Mouse (Mus musculus) hindbrain, embryonic 13.5 days (tissue): ENCODE data around the gene Zkscan5. TPM values are rescaled to one million over a fixed set of nuclear protein-coding genes. Genes with fewer than 3 reads are reported as not detected.
A peak's percentile ranks its signal among the peaks of the same experiment; 100 is the strongest.
"Not testable (repeated sequence)": the region's sequence is repeated elsewhere in the genome, so short reads cannot be mapped to it uniquely, and the experiment has no call there.

Experiments
- ATAC-seq: fragments of 200-750 bp; cut with Nextera tagmentation; 2 replicates; pipeline ENCODE4 v1.8.0; 2017; ENCODE audit warnings: moderate TSS enrichment; ENCODE audit not compliant: low FRiP score
- H3K27ac ChIP-seq: fragments of 300-500 bp; sonication (generic); 2 replicates; pipeline ENCODE4 v1.5.1; 2015; ENCODE audit warnings: inconsistent platforms, mild to moderate bottlenecking, moderate library complexity
- H3K27me3 ChIP-seq: fragments of 300-500 bp; sonication (generic); 2 replicates; pipeline ENCODE4 v1.6.1; 2015; ENCODE audit warnings: mild to moderate bottlenecking, inconsistent platforms
- H3K36me3 ChIP-seq: fragments of 300-500 bp; sonication (generic); 2 replicates; pipeline ENCODE4 v1.6.1; 2015; ENCODE audit warnings: mild to moderate bottlenecking, inconsistent platforms
- H3K4me1 ChIP-seq: fragments of 300-500 bp; sonication (generic); replicated peaks from 2 replicates; pipeline ENCODE4 v1.6.1; 2015; ENCODE audit warnings: inconsistent platforms
- H3K4me2 ChIP-seq: fragments of 300-500 bp; sonication (generic); 2 replicates; pipeline ENCODE4 v1.6.1; 2015; ENCODE audit warnings: inconsistent platforms, mild to moderate bottlenecking, moderate library complexity
- H3K4me3 ChIP-seq: fragments of 300-500 bp; sonication (generic); 2 replicates; pipeline ENCODE4 v1.5.1; 2015; ENCODE audit warnings: mild to moderate bottlenecking, inconsistent platforms
- H3K9ac ChIP-seq: fragments of 300-500 bp; sonication (generic); 2 replicates; pipeline ENCODE4 v1.6.1; 2015; ENCODE audit warnings: mild to moderate bottlenecking, inconsistent platforms
- H3K9me3 ChIP-seq: fragments of 300-500 bp; sonication (generic); 2 replicates; pipeline ENCODE4 v1.6.1; 2016; ENCODE audit warnings: inconsistent platforms
- WGBS: fragments of 180-500 bp; shearing (Covaris S2); methylation state at CpG from one replicate; pipeline ENCODE4 v1.1.7; 2015; 5-methylcytosine and 5-hydroxymethylcytosine counted together
- polyA plus RNA-seq: library from polyadenylated mRNA; unstranded; fragments of >200 nt; fragmentation: Nextera tagmentation; extraction: Ambion mirVana; gene quantifications from 2 replicates; pipeline ENCODE4 v1.2.1, GENCODE M21; 2015

The Zkscan5 gene
- polyA plus RNA-seq, 1 experiment from 2014 or later, result 14.8 TPM

- H3K9me3 ChIP-seq, result no peaks in the 10 kb centered on the region
- H3K36me3 ChIP-seq, result peaks cover 46% of the 10 kb centered on the region
- no peaks in the 10 kb centered on the region for H3K27me3 ChIP-seq
- peak within 1 kb of the TSS; percentile 87 for H3K4me2 ChIP-seq
- H3K4me3 ChIP-seq, result peak within 1 kb of the TSS; percentile 90
- H3K4me1 ChIP-seq, result peaks cover 23% of the 10 kb centered on the region
- peak within 1 kb of the TSS; percentile 90 for H3K27ac ChIP-seq
- ATAC-seq, result no peak
- 88% methylated on average over 2 of the region's 2 CpGs for WGBS
- peak within 1 kb of the TSS; percentile 96 for H3K9ac ChIP-seq
Observed at GRCm38 (mm10) chr5:145191962-145192361, 12.4 kb upstream of the Zkscan5 start, which contains the start of gene Atp5j2. TSS of gene Atp5j2 (minus strand) at chr5:145192062.

- peak overlapping the region; percentile 100 for H3K4me2 ChIP-seq
- H3K9me3 ChIP-seq, result no peaks in the 10 kb centered on the region
- H3K9ac ChIP-seq, result no peak overlapping the region
- H3K27ac ChIP-seq, result no peak overlapping the region
- peak overlapping the region; percentile 82 for H3K4me3 ChIP-seq
- H3K4me1 ChIP-seq, result peaks cover 24% of the 10 kb centered on the region
- peaks cover 32% of the 10 kb centered on the region for H3K36me3 ChIP-seq
- H3K27me3 ChIP-seq, result no peaks in the 10 kb centered on the region
- 79% methylated on average over 7 of the region's 7 CpGs for WGBS
- no peak for ATAC-seq
Observed at GRCm38 (mm10) chr5:145200387-145200786, 4.0 kb upstream of the Zkscan5 start.

GRCm38 (mm10) chr5:145201321-145201991, 2.9 kb upstream of the Zkscan5 start, which contains the start of gene Zkscan14:
TSS of gene Zkscan14 (minus strand) at chr5:145201868.
- Histone ChIP-seq H3K9me3 (no peaks in the 10 kb centered on the region), H3K27ac (peak within 1 kb of the TSS; percentile 75), H3K4me1 (peaks cover 32% of the 10 kb centered on the region), H3K36me3 (peaks cover 22% of the 10 kb centered on the region), H3K9ac (peak within 1 kb of the TSS; percentile 92), H3K27me3 (no peaks in the 10 kb centered on the region), H3K4me2 (peak within 1 kb of the TSS; percentile 100), H3K4me3 (peak within 1 kb of the TSS; percentile 82)
- WGBS, result 2% methylated on average over 37 of the region's 37 CpGs
- ATAC-seq, result peak; percentile 4; the same call in 1 of the 2 replicates

- no peak for ATAC-seq
- 58% methylated on average over 3 of the region's 3 CpGs for WGBS
Observed at GRCm38 (mm10) chr5:145202446-145202845, 1.9 kb upstream of the Zkscan5 start.

GRCm38 (mm10) chr5:145205041-145205440, 679 bp downstream of the Zkscan5 start:
- peaks cover 30% of the 10 kb centered on the region for H3K4me1 ChIP-seq
- no peaks in the 10 kb centered on the region for H3K27me3 ChIP-seq
- peak overlapping the region; percentile 57 for H3K4me3 ChIP-seq
- peaks cover 20% of the 10 kb centered on the region for H3K36me3 ChIP-seq
- peak overlapping the region; percentile 55 for H3K9ac ChIP-seq
- WGBS, result 22% methylated on average over 9 of the region's 9 CpGs
- H3K9me3 ChIP-seq, result no peaks in the 10 kb centered on the region
- peak overlapping the region; percentile 57 for H3K4me2 ChIP-seq
- no peak overlapping the region for H3K27ac ChIP-seq
- ATAC-seq, result no peak

More at GRCm38 (mm10) chr5:145202446-145202845, 1.9 kb upstream of the Zkscan5 start:
- Histone ChIP-seq H3K27ac (no peak overlapping the region), H3K4me1 (peaks cover 36% of the 10 kb centered on the region), H3K4me3 (no peak overlapping the region), H3K36me3 (peaks cover 22% of the 10 kb centered on the region), H3K27me3 (no peaks in the 10 kb centered on the region), H3K4me2 (no peak overlapping the region), H3K9me3 (no peaks in the 10 kb centered on the region), H3K9ac (no peak overlapping the region)

GRCm38 (mm10) chr5:145207385-145207784, 3.0 kb downstream of the Zkscan5 start:
- peaks cover 17% of the 10 kb centered on the region for H3K4me1 ChIP-seq
- no peak overlapping the region for H3K4me3 ChIP-seq
- WGBS, result 97% methylated on average over 6 of the region's 6 CpGs
- peaks cover 38% of the 10 kb centered on the region for H3K36me3 ChIP-seq
- no peak for ATAC-seq
- H3K4me2 ChIP-seq, result no peak overlapping the region
- H3K27me3 ChIP-seq, result no peaks in the 10 kb centered on the region
- H3K27ac ChIP-seq, result no peak overlapping the region
- no peak overlapping the region for H3K9ac ChIP-seq
- H3K9me3 ChIP-seq, result no peaks in the 10 kb centered on the region

- Histone ChIP-seq H3K9ac (no peak overlapping the region), H3K4me2 (no peak overlapping the region), H3K4me3 (no peak overlapping the region), H3K9me3 (no peaks in the 10 kb centered on the region), H3K27ac (no peak overlapping the region), H3K36me3 (peaks cover 44% of the 10 kb centered on the region), H3K4me1 (peaks cover 17% of the 10 kb centered on the region), H3K27me3 (no peaks in the 10 kb centered on the region)
- no peak for ATAC-seq
- 87% methylated on average over 6 of the region's 6 CpGs for WGBS
Observed at GRCm38 (mm10) chr5:145207954-145208353, 3.6 kb downstream of the Zkscan5 start.

GRCm38 (mm10) chr5:145208391-145208790, 4.0 kb downstream of the Zkscan5 start:
- Histone ChIP-seq H3K36me3 (peaks cover 47% of the 10 kb centered on the region), H3K4me1 (peaks cover 17% of the 10 kb centered on the region)
- not testable (repeated sequence) for H3K9ac ChIP-seq, H3K9me3 ChIP-seq, H3K27me3 ChIP-seq, H3K4me3 ChIP-seq, ATAC-seq, H3K27ac ChIP-seq, H3K4me2 ChIP-seq
- 48% methylated on average over 11 of the region's 11 CpGs for WGBS

GRCm38 (mm10) chr5:145211340-145211739, 7.0 kb downstream of the Zkscan5 start:
- Histone ChIP-seq H3K4me3 (no peak overlapping the region), H3K9ac (no peak overlapping the region), H3K4me2 (no peak overlapping the region), H3K36me3 (peaks cover 67% of the 10 kb centered on the region), H3K27me3 (no peaks in the 10 kb centered on the region), H3K27ac (no peak overlapping the region), H3K9me3 (no peaks in the 10 kb centered on the region), H3K4me1 (0 out of 2 replicates have a peak, but pooled peaks cover 4% of the 10 kb centered on the region)
- 97% methylated on average over 4 of the region's 4 CpGs for WGBS
- ATAC-seq, result no peak

GRCm38 (mm10) chr5:145212216-145212615, 7.9 kb downstream of the Zkscan5 start:
- H3K4me3 ChIP-seq, result no peak overlapping the region
- H3K9me3 ChIP-seq, result no peaks in the 10 kb centered on the region
- H3K36me3 ChIP-seq, result peaks cover 63% of the 10 kb centered on the region
- no peaks in the 10 kb centered on the region for H3K4me1 ChIP-seq
- ATAC-seq, result no peak
- no peak overlapping the region for H3K27ac ChIP-seq
- no peaks in the 10 kb centered on the region for H3K27me3 ChIP-seq
- 92% methylated on average over 4 of the region's 4 CpGs for whole genome bisulfite sequencing
- H3K4me2 ChIP-seq, result no peak overlapping the region
- H3K9ac ChIP-seq, result no peak overlapping the region

- H3K36me3 ChIP-seq, result peaks cover 62% of the 10 kb centered on the region
- no peaks in the 10 kb centered on the region for H3K4me1 ChIP-seq
- 97% methylated on average over 3 of the region's 3 CpGs for WGBS
- no peaks in the 10 kb centered on the region for H3K9me3 ChIP-seq
- H3K9ac ChIP-seq, result no peak overlapping the region
- no peak for ATAC-seq
- H3K27ac ChIP-seq, result no peak overlapping the region
- no peaks in the 10 kb centered on the region for H3K27me3 ChIP-seq
- no peak overlapping the region for H3K4me3 ChIP-seq
- H3K4me2 ChIP-seq, result no peak overlapping the region
Observed at GRCm38 (mm10) chr5:145213505-145213904, 9.1 kb downstream of the Zkscan5 start.

- no peak overlapping the region for H3K4me2 ChIP-seq
- H3K36me3 ChIP-seq, result peaks cover 68% of the 10 kb centered on the region
- no peak overlapping the region for H3K4me3 ChIP-seq
- H3K4me1 ChIP-seq, result no peaks in the 10 kb centered on the region
- no peaks in the 10 kb centered on the region for H3K9me3 ChIP-seq
- H3K27ac ChIP-seq, result no peak overlapping the region
- ATAC-seq, result no peak
- 65% methylated on average over 4 of the region's 4 CpGs for whole genome bisulfite sequencing
- no peaks in the 10 kb centered on the region for H3K27me3 ChIP-seq
- H3K9ac ChIP-seq, result no peak overlapping the region
Observed at GRCm38 (mm10) chr5:145214679-145215078, 10.3 kb downstream of the Zkscan5 start.

- H3K4me1 ChIP-seq, result no peaks in the 10 kb centered on the region
- ATAC-seq, result no peak
- H3K9me3 ChIP-seq, result no peaks in the 10 kb centered on the region
- H3K4me3 ChIP-seq, result no peak overlapping the region
- H3K36me3 ChIP-seq, result peaks cover 69% of the 10 kb centered on the region
- no peak overlapping the region for H3K4me2 ChIP-seq
- 89% methylated on average over 6 of the region's 6 CpGs for WGBS
- no peaks in the 10 kb centered on the region for H3K27me3 ChIP-seq
- H3K9ac ChIP-seq, result no peak overlapping the region
- no peak overlapping the region for H3K27ac ChIP-seq
Observed at GRCm38 (mm10) chr5:145217746-145218145, 13.4 kb downstream of the Zkscan5 start.
